Mouse (Mus musculus): Measurements from ENCODE around the gene Park7. TPM values are rescaled to one million over a fixed set of nuclear protein-coding genes. Genes with fewer than 3 reads are reported as not detected.

The Park7 gene
- polyA plus RNA-seq, 1 experiment from 2014 or later, result 508 TPM

DNA sequence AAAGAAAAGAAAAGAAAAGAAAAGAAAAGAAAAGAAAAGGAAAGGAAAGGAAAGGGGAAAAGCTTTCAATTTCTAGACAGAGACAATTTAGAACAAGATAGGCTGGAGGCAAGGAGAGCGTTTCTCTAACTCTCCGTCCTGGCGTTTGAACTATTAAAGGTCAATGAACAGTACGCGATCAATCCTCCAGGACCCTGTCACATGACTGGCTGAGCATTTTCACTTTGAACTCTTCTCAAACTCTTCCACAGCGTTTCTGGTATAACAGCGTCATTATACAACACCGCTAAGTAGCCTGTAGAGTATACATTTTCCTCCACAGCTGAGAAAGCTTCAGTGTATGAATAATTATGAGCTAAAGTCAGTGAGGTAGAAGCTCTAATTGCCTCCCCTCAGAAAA lies 62.2 kb downstream of the Park7 start:
- no peaks in the 10 kb centered on the region for H3K36me3 ChIP-seq (replicated peaks)
- no peak for DNase-seq (ENCODE audit: low spot score)
- no peak overlapping the region for H3K4me3 ChIP-seq
- H3K27ac ChIP-seq (replicated peaks), result no peak overlapping the region
- no peaks in the 10 kb centered on the region for H3K9me3 ChIP-seq
- peaks cover 21% of the 10 kb centered on the region for H3K27me3 ChIP-seq (replicated peaks; ENCODE audit: low read depth, poor library complexity, severe bottlenecking)
- H3K4me1 ChIP-seq, result peaks cover 41% of the 10 kb centered on the region
- WGBS, result 75% methylated on average over 8 of the region's 8 CpGs

DNA sequence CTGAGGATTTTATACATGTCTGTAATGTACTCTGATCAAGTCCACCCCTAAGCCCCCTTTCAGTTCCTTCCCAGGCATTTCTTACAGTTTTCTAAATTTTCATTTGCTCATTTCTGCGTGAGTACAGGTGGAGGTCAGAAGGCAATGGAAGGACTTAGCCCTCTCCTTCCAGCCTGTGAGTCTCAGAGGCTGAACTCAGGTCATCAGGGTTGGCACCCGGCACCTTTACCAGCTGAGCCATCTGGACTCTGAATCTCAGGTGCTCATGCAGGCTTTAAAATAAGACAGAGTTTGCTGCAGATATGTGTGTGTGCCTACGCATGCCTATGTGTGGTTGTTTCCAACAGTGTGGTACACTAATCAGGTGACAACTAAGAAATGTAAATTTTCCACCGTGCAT lies 63.3 kb downstream of the Park7 start:
- H3K27me3 ChIP-seq (replicated peaks; ENCODE audit: low read depth, poor library complexity, severe bottlenecking), result peaks cover 21% of the 10 kb centered on the region
- DNase-seq (ENCODE audit: low spot score), result no peak
- no peaks in the 10 kb centered on the region for H3K36me3 ChIP-seq (replicated peaks)
- no peak overlapping the region for H3K4me3 ChIP-seq
- WGBS, result 94% methylated on average over 4 of the region's 4 CpGs
- H3K4me1 ChIP-seq, result peaks cover 32% of the 10 kb centered on the region
- H3K27ac ChIP-seq (replicated peaks), result no peak overlapping the region
- no peaks in the 10 kb centered on the region for H3K9me3 ChIP-seq

GRCm38 (mm10) chr4:150849964-150850363 lies 64.3 kb downstream of the Park7 start:
- H3K9me3 ChIP-seq, result no peaks in the 10 kb centered on the region
- peaks cover 21% of the 10 kb centered on the region for H3K27me3 ChIP-seq (replicated peaks; ENCODE audit: low read depth, poor library complexity, severe bottlenecking)
- no peak overlapping the region for H3K27ac ChIP-seq (replicated peaks)
- H3K4me1 ChIP-seq, result peaks cover 26% of the 10 kb centered on the region
- H3K4me3 ChIP-seq, result no peak overlapping the region
- no peak for DNase-seq (ENCODE audit: low spot score)
- no peaks in the 10 kb centered on the region for H3K36me3 ChIP-seq (replicated peaks)
- WGBS, result 68% methylated on average over 10 of the region's 10 CpGs

Other genes starting within 250 kb of the Park7 start
- 27.0 and 28.1 TPM in 2 replicates for gene Errfi1, start 60.5 kb downstream of the Park7 start, polyA plus RNA-seq (2016; fragmentation: Nextera tagmentation; extraction: Ambion mirVana)
- gene Tnfrsf9, start 125 bp upstream of the Park7 start, polyA plus RNA-seq (2016; fragmentation: Nextera tagmentation; extraction: Ambion mirVana), result 0.38 and 0.69 TPM in 2 replicates
- not detected in 2 replicates for gene Uts2, start 82.7 kb upstream of the Park7 start, polyA plus RNA-seq (2016; fragmentation: Nextera tagmentation; extraction: Ambion mirVana)
- gene Per3, start 130.2 kb upstream of the Park7 start, polyA plus RNA-seq (2016; fragmentation: Nextera tagmentation; extraction: Ambion mirVana), result 7.8 TPM in 2 replicates
- gene Vamp3, start 143.5 kb upstream of the Park7 start, polyA plus RNA-seq (2016; fragmentation: Nextera tagmentation; extraction: Ambion mirVana), result 105 and 110 TPM in 2 replicates
- gene Gm13090, start 175.1 kb upstream of the Park7 start, polyA plus RNA-seq (2016; fragmentation: Nextera tagmentation; extraction: Ambion mirVana), result not detected in 2 replicates

All from embryonic facial prominence, embryonic 10.5 days (tissue).